Mouse (Mus musculus): ENCODE results near the gene Pea15a.
A peak's percentile ranks its signal among the peaks of the same experiment; 100 is the strongest.

DNA sequence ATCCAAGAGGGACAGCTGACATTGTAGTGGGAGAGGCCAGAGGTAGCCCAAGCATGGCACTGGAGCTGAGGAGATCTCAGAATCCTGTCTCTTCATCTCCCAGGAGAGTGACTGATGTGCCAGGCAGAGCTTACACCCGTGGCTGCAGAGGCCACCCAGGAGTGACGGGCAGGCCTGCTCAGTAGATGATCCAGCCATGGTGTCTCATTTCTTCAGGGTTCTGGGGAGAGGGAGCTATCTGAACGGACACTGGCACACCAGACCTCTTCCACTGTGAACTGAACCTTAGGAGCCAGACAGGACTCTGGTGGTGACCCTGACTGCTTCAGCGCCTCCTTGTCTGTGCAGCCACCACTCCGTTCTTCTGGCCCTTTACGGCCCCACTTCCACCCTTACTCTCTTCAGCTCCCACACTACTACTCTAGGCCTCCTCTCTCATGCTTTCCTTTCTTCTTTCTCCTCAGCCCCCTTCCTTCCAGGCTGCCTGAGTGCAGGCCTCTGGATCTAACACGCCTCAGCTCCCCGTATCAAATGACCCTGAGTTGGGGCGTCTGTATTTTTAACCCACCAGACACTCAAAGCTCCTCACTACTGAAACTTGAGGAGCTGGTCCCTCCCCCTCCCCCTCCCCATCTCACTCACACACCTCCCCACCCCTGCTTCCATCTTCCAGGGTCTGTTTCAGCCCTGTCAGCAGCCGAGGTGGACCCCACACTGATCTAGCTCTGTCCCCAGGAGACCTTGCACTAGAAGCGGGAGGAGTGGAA, 14.9 kb upstream of the Pea15a start:
- TF ChIP-seq POLR2A (IDR thresholded peaks at IDR 0.05; ENCODE audit: insufficient read length, low read depth) (no peak), TCF12 (IDR thresholded peaks at IDR 0.05; ENCODE audit: insufficient read depth, poor library complexity, severe bottlenecking) (no peak), POLR2AphosphoS2 (IDR thresholded peaks at IDR 0.05; ENCODE audit: insufficient read length, low read depth) (no peak), USF1 (IDR thresholded peaks at IDR 0.05; ENCODE audit: low read depth) (no peak), MYOD1 (IDR thresholded peaks at IDR 0.05; ENCODE audit: control insufficient read depth in 1 of 3, insufficient read length in 2 of 3, low read depth in 2 of 3) (no peak), MYOG (IDR thresholded peaks at IDR 0.05; ENCODE audit: control insufficient read depth in 1 of 3, insufficient read depth in 1 of 3, insufficient read length in 2 of 3, low read depth in 2 of 3) (peak in 1 of 3 experiments; percentile 28)
